Mouse (Mus musculus) urinary bladder, postnatal 36 days (tissue): ENCODE data around the gene Ltbp1.

ENCODE experiments used
- DNase-seq, 2 experiments: peaks; one replicate each; pipeline ENCODE4 v3.0.0; 2022; ENCODE audit warnings: low spot score in 2 of 2, mixed read lengths in 1 of 2

The Ltbp1 gene

GRCm38 (mm10) chr17:75284876-75285708, 279.7 kb downstream of the Ltbp1 start:
- no peak for DNase-seq

- DNase-seq = no peak
Measured at GRCm38 (mm10) chr17:75292986-75293385, 287.6 kb downstream of the Ltbp1 start.

- DNase-seq = peak in 1 of 2 experiments; percentile 57
Measured at GRCm38 (mm10) chr17:75293725-75294124, 288.4 kb downstream of the Ltbp1 start.

GRCm38 (mm10) chr17:75300908-75301307, 295.5 kb downstream of the Ltbp1 start:
- peak in 1 of 2 experiments; percentile 44 for DNase-seq

GRCm38 (mm10) chr17:75304807-75305420, 299.5 kb downstream of the Ltbp1 start:
- DNase-seq = no peak

GRCm38 (mm10) chr17:75305714-75306113, 300.3 kb downstream of the Ltbp1 start:
- no peak for DNase-seq

- peak; percentile 16 to 26 for DNase-seq
Measured at GRCm38 (mm10) chr17:75307070-75308011, 302.0 kb downstream of the Ltbp1 start.

- no peak for DNase-seq
Measured at GRCm38 (mm10) chr17:75317106-75317505, 311.7 kb downstream of the Ltbp1 start.

- no peak for DNase-seq
Measured at GRCm38 (mm10) chr17:75323229-75323628, 317.9 kb downstream of the Ltbp1 start.

GRCm38 (mm10) chr17:75323766-75324165, 318.4 kb downstream of the Ltbp1 start:
- no peak for DNase-seq

GRCm38 (mm10) chr17:75328102-75328639, 322.8 kb downstream of the Ltbp1 start:
- no peak for DNase-seq

GRCm38 (mm10) chr17:75330366-75330765, 325.0 kb downstream of the Ltbp1 start:
- no peak for DNase-seq

GRCm38 (mm10) chr17:75331421-75331951, 326.1 kb downstream of the Ltbp1 start:
- no peak for DNase-seq

- DNase-seq = no peak
Measured at GRCm38 (mm10) chr17:75332289-75332688, 326.9 kb downstream of the Ltbp1 start.

GRCm38 (mm10) chr17:75333011-75333410, 327.6 kb downstream of the Ltbp1 start:
- no peak for DNase-seq

GRCm38 (mm10) chr17:75333759-75334158, 328.4 kb downstream of the Ltbp1 start:
- DNase-seq = no peak

GRCm38 (mm10) chr17:75335649-75336048, 330.3 kb downstream of the Ltbp1 start:
- DNase-seq = no peak

GRCm38 (mm10) chr17:75341227-75341626, 335.9 kb downstream of the Ltbp1 start:
- no peak for DNase-seq

- DNase-seq = no peak
Measured at GRCm38 (mm10) chr17:75345116-75345515, 339.7 kb downstream of the Ltbp1 start.

GRCm38 (mm10) chr17:75347414-75347813, 342.0 kb downstream of the Ltbp1 start:
- DNase-seq = no peak

GRCm38 (mm10) chr17:75349109-75349508, 343.7 kb downstream of the Ltbp1 start:
- DNase-seq = peak in 1 of 2 experiments; percentile 48
